Mouse (Mus musculus) spleen, adult 2 months (tissue): ENCODE measurements around the gene Zdbf2. TPM values are rescaled to one million over a fixed set of nuclear protein-coding genes. Genes with fewer than 3 reads are reported as not detected.
"Not testable (repeated sequence)": the region's sequence is repeated elsewhere in the genome, so short reads cannot be mapped to it uniquely, and the experiment has no call there.

Experiments
- DNase-seq, 2 experiments: peaks; one replicate each; pipeline versions ENCODE4 v3.0.0 to v3.0.0-alpha.2; 2012 to 2021; ENCODE audit warnings: low spot score in 2 of 2, low read depth in 1 of 2
- H3K27ac ChIP-seq: fragments of 200-500 bp; 2 replicates; pipeline ENCODE4 v1.5.1; 2012; ENCODE audit warnings: low read length, inconsistent platforms; ENCODE audit not compliant: insufficient read depth
- H3K27me3 ChIP-seq: fragments of 200-500 bp; 2 replicates; pipeline ENCODE4 v1.6.1; 2012; ENCODE audit warnings: mild to moderate bottlenecking, moderate library complexity, low read length, inconsistent platforms; ENCODE audit not compliant: control insufficient read depth, insufficient read depth
- H3K36me3 ChIP-seq: fragments of 200-500 bp; 2 replicates; pipeline ENCODE4 v1.6.1; 2012; ENCODE audit warnings: mild to moderate bottlenecking, low read length, inconsistent platforms; ENCODE audit not compliant: control insufficient read depth, insufficient read depth
- H3K4me1 ChIP-seq: fragments of 200-500 bp; 2 replicates; pipeline ENCODE4 v1.6.1; 2011; ENCODE audit warnings: inconsistent platforms; ENCODE audit not compliant: control insufficient read depth, insufficient read depth, insufficient read length
- H3K4me3 ChIP-seq: fragments of 200-500 bp; 2 replicates; pipeline ENCODE4 v1.5.1; 2011; ENCODE audit warnings: mild to moderate bottlenecking, inconsistent platforms; ENCODE audit not compliant: insufficient read depth, insufficient read length; ENCODE audit errors: extremely low read depth
- CTCF ChIP-seq: fragments of 200-500 bp; IDR thresholded peaks from 2 replicates; pipeline ENCODE4 v1.5.1; 2011; ENCODE audit warnings: mild to moderate bottlenecking, inconsistent platforms; ENCODE audit not compliant: insufficient read depth, insufficient read length, insufficient replicate concordance; ENCODE audit errors: extremely low read depth
- POLR2A ChIP-seq: fragments of 200-500 bp; IDR thresholded peaks from 2 replicates; pipeline ENCODE4 v1.6.1; 2011; ENCODE audit warnings: low read depth, low read length, inconsistent platforms
- WGBS: fragments of 180-500 bp; shearing (Covaris S2); methylation state at CpG from one replicate; pipeline ENCODE4 v1.1.7; 2018; 5-methylcytosine and 5-hydroxymethylcytosine counted together
- polyA plus RNA-seq: library from polyadenylated mRNA; depleted of rRNA; stranded (reverse); fragments of >200 nt; gene quantifications from 2 replicates; pipeline ENCODE4 v1.2.3, GENCODE M21; 2012; rRNA removed

Zdbf2 gene
- polyA plus RNA-seq, 1 experiment: under 0.01 TPM

DNA sequence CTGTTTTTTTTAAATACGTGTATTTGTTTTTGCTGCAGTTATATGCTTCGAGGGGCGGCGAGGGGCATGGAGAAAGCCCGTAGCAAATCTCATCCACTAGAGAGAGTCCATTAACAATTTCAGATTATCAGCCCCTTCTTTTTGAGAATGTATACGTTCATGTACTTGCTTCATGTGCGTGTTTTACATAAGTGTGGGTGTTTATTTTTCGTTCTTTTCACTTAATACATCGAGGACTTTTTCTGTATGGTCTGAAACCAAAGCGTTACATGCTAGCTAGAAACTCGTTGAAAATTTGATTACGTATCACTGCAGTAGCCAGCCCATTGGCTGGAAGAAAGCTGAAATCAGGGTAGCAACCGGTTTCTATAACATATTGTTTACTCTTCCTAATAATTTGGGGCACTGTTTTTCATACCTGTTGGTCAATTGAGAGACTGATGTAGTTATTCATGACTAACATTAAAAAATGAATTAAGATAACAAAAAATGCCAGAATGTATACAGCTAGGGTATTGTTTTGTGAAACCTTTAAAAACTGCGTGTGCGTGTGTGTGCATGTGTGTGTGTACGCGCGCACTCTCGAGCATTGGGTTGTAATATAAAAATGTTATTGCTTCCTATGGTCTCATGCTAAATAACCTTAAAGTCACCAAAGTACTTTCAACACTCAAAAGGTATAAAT, 1.1 kb downstream of the Zdbf2 start:
- H3K27me3 ChIP-seq: peaks cover 10% of the 10 kb centered on the region
- no peak for DNase-seq
- H3K4me3 ChIP-seq: no peak overlapping the region
- no peak overlapping the region for H3K27ac ChIP-seq
- TF ChIP-seq CTCF (no peak), POLR2A (no peak)
- H3K4me1 ChIP-seq: peaks cover 2% of the 10 kb centered on the region; the same call in 1 of the 2 replicates
- 24% methylated on average over 19 of the region's 19 CpGs for WGBS
- H3K36me3 ChIP-seq: no peaks in the 10 kb centered on the region

DNA sequence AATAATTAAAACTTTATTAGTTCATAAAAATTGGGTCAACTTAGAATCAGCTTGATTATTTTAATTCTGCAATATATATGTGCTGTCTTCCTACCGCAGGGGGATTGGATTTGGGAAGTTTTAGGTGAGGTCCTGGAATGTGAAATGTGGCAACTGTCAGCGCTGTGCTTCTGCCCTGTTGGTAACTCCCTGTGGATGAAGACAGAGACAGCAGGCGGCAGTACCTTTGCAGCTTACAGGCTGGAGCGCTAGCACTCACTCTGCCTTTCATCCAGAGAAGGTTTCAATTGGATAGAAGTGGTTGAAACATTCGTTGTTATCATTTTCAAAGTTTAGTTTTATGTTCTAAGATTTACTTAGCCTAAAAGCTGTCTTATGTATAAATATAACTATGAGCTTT, 5.0 kb downstream of the Zdbf2 start:
- Histone ChIP-seq H3K27me3 (peaks cover 5% of the 10 kb centered on the region), H3K36me3 (no peaks in the 10 kb centered on the region), H3K4me1 (peaks cover 2% of the 10 kb centered on the region; the same call in 1 of the 2 replicates), H3K27ac (no peak overlapping the region), H3K4me3 (no peak overlapping the region)
- no peak for DNase-seq
- no peak for TF ChIP-seq CTCF
- no peak for TF ChIP-seq POLR2A
- 55% methylated on average over 5 of the region's 5 CpGs for WGBS

- Histone ChIP-seq H3K4me1 (no peaks in the 10 kb centered on the region), H3K27ac (no peak overlapping the region), H3K27me3 (no peaks in the 10 kb centered on the region), H3K36me3 (no peaks in the 10 kb centered on the region), H3K4me3 (no peak overlapping the region)
- whole genome bisulfite sequencing: 77% methylated on average over 7 of the region's 7 CpGs
- DNase-seq: no peak
- no peak for TF ChIP-seq POLR2A
- no peak for TF ChIP-seq CTCF
Observed at GRCm38 (mm10) chr1:63293965-63294364, 20.9 kb downstream of the Zdbf2 start.

GRCm38 (mm10) chr1:63309661-63310060, 36.6 kb downstream of the Zdbf2 start:
- H3K4me3 ChIP-seq: no peak overlapping the region
- no peak for TF ChIP-seq CTCF
- no peak for TF ChIP-seq POLR2A
- H3K4me1 ChIP-seq: no peaks in the 10 kb centered on the region
- no peaks in the 10 kb centered on the region for H3K36me3 ChIP-seq
- H3K27me3 ChIP-seq: no peaks in the 10 kb centered on the region
- no peak overlapping the region for H3K27ac ChIP-seq
- DNase-seq: no peak
- WGBS: 55% methylated on average over 18 of the region's 18 CpGs

DNA sequence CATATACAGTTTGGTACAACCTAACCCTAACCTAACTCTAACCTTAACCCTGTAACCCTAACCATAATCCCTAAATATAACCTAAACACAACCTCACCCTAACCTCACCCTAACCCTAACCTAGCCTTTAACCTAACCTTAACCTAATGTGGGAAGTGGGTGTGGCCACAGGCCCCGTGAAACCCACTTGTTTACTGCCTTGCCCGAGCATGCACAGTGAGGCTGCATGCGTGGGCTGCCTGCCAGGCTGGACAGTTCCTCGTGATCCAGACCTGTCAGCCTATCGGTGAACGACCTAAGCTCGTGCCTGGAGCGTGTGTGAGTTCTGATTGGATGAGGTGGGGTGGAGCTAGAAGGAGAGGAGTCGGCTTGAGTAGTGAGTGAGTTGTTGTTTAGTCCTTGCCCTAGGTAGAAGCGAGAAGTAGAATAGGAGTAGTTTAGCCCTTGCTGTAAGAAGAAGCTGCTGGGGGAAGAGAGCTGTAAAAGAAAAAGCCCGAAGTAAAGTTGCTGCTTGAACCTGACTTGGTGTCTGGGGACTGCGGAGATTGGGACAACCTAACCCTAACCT, 50.6 kb downstream of the Zdbf2 start:
- H3K4me3 ChIP-seq, DNase-seq, H3K27ac ChIP-seq, H3K27me3 ChIP-seq, H3K36me3 ChIP-seq, H3K4me1 ChIP-seq: not testable (repeated sequence)
- 61% methylated on average over 12 of the region's 12 CpGs for WGBS

Other genes with a start within 250 kb of the Zdbf2 start
- gene Ino80d, start 158.6 kb upstream of the Zdbf2 start, polyA plus RNA-seq: 15.1 and 18.9 TPM in 2 replicates
- gene Eef1b2, start 96.4 kb upstream of the Zdbf2 start, polyA plus RNA-seq: 360 and 416 TPM in 2 replicates
- 12.6 TPM in 2 replicates for gene Ndufs1, start 96.4 kb upstream of the Zdbf2 start, polyA plus RNA-seq
- gene Gpr1, start 58.7 kb upstream of the Zdbf2 start, polyA plus RNA-seq: 0.06 TPM in 1 of 2 replicates, not detected in the other
- 11.8 and 12.1 TPM in 2 replicates for gene Adam23, start 172.6 kb downstream of the Zdbf2 start, polyA plus RNA-seq